Mouse (Mus musculus) forebrain, embryonic 13.5 days (tissue): Measurements from ENCODE around the gene Fgd2. TPM values are rescaled to one million over a fixed set of nuclear protein-coding genes. Genes with fewer than 3 reads are reported as not detected.
A peak's percentile ranks its signal among the peaks of the same experiment; 100 is the strongest.

Experiments
- ATAC-seq: fragments of 200-750 bp; cut with Nextera tagmentation; 2 replicates; pipeline ENCODE4 v1.8.0; 2017
- H3K27ac ChIP-seq: fragments of 300-500 bp; sonication (generic); 2 replicates; pipeline ENCODE4 v1.5.1; 2015; ENCODE audit warnings: inconsistent platforms, mild to moderate bottlenecking, moderate library complexity
- H3K27me3 ChIP-seq: fragments of 300-500 bp; sonication (generic); 2 replicates; pipeline ENCODE4 v1.6.1; 2015; ENCODE audit warnings: mild to moderate bottlenecking, inconsistent platforms
- H3K36me3 ChIP-seq: fragments of 300-500 bp; sonication (generic); 2 replicates; pipeline ENCODE4 v1.6.1; 2015; ENCODE audit warnings: mild to moderate bottlenecking, inconsistent platforms; ENCODE audit not compliant: poor library complexity, severe bottlenecking
- H3K4me1 ChIP-seq: fragments of 300-500 bp; sonication (generic); 2 replicates; pipeline ENCODE4 v1.6.1; 2015; ENCODE audit warnings: inconsistent platforms
- H3K4me2 ChIP-seq: fragments of 300-500 bp; sonication (generic); 2 replicates; pipeline ENCODE4 v1.6.1; 2015; ENCODE audit warnings: inconsistent platforms, mild to moderate bottlenecking, moderate library complexity
- H3K4me3 ChIP-seq: fragments of 300-500 bp; sonication (generic); 2 replicates; pipeline ENCODE4 v1.5.1; 2015; ENCODE audit warnings: mild to moderate bottlenecking, inconsistent platforms
- H3K9ac ChIP-seq: fragments of 300-500 bp; sonication (generic); 2 replicates; pipeline ENCODE4 v1.6.1; 2015; ENCODE audit warnings: mild to moderate bottlenecking, inconsistent platforms
- H3K9me3 ChIP-seq: fragments of 300-500 bp; sonication (generic); replicated peaks from 2 replicates; pipeline ENCODE4 v1.6.1; 2016; ENCODE audit warnings: inconsistent platforms
- WGBS: fragments of 180-500 bp; shearing (Covaris S2); methylation state at CpG from one replicate; pipeline ENCODE4 v1.1.7; 2015; 5-methylcytosine and 5-hydroxymethylcytosine counted together
- polyA plus RNA-seq: library from polyadenylated mRNA; unstranded; fragments of >200 nt; fragmentation: Nextera tagmentation; extraction: Ambion mirVana; gene quantifications from 2 replicates; pipeline ENCODE4 v1.2.1, GENCODE M21; 2015

Gene Fgd2
- polyA plus RNA-seq, 1 experiment from 2014 or later, result 2.6 TPM

DNA sequence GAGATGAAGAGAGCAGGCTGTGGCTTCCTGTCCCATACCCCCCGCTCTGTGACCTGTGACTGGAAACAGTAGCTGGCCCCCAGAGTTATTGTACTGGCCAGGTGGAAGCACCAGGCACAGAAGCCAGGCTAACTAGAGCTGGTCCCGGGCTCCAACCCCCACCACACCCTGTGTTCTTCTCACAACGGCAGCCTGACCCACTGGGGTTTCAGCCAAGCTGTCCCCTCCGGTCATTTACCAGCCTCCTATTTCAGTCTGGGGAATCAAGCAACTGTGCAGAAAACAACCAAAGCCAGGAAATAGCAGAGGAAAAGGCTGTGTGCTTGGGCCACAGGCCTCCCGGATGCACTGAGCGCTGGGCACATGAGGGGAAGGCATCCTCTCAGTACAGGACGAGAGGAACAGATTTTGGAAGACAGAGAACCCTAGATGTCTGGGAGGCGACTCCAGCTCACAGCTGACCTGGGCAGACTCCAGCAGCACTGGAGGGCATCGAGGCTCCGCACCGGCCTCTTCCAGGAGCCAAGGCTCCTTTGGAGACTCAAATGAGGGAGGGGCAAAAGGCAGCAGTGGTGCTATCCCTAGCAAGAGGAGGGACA is 21.4 kb upstream of the Fgd2 start:
- 86% methylated on average over 11 of the region's 11 CpGs for WGBS
- Histone ChIP-seq H3K4me2 (no peak overlapping the region), H3K4me1 (peaks cover 37% of the 10 kb centered on the region), H3K9me3 (no peaks in the 10 kb centered on the region), H3K36me3 (peaks cover 92% of the 10 kb centered on the region), H3K27me3 (no peaks in the 10 kb centered on the region), H3K27ac (peak overlapping the region; percentile 72), H3K9ac (no peak overlapping the region), H3K4me3 (no peak overlapping the region)
- ATAC-seq, result no peak

DNA sequence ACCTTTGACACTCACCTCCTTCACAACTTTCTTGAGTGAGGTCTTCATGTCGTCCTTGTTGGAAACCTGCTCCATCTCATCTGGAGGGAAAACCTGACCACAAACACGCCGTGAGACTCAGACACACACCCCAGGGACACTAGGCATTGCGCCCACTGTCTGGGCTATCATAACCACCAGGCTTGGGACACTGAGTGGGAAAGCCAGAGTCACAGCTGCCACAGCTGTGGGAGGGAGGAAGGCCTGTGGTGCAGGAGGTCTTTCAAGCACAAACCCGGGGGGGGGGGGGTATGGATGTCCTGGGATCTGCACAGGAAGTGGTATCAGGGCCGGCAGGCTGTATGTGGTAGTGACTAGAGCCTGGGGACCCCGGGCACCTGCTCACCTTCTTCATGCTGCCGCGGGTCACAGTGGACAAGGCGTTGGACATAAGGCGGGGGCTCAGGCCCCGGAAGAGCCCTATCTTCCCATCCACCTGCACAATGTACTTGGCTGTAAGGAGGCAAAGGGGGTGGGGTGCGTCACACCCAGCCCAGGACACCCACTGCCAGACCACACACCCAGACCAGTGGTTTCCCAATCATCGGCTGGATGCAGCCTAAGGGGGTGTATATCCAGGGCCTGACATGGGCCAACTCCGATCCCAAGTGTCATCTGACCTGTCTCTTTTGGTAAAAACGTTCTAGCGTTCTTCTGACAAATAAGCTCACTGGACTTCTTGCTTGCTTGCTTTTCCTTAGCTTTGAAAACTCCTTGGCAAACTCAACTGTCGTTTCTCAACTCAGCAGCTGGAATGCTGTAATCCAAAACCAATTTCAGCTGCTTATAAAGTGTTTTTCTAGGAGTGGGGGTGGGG is 20.1 kb upstream of the Fgd2 start:
- Histone ChIP-seq H3K36me3 (peaks cover 84% of the 10 kb centered on the region), H3K4me3 (no peak overlapping the region), H3K4me1 (peaks cover 44% of the 10 kb centered on the region), H3K4me2 (no peak overlapping the region), H3K9me3 (no peaks in the 10 kb centered on the region), H3K9ac (no peak overlapping the region), H3K27me3 (no peaks in the 10 kb centered on the region), H3K27ac (0 out of 2 replicates have a peak overlapping the region, but pooled peaks have one; percentile 77)
- 89% methylated on average over 18 of the region's 18 CpGs for WGBS
- ATAC-seq, result no peak

DNA sequence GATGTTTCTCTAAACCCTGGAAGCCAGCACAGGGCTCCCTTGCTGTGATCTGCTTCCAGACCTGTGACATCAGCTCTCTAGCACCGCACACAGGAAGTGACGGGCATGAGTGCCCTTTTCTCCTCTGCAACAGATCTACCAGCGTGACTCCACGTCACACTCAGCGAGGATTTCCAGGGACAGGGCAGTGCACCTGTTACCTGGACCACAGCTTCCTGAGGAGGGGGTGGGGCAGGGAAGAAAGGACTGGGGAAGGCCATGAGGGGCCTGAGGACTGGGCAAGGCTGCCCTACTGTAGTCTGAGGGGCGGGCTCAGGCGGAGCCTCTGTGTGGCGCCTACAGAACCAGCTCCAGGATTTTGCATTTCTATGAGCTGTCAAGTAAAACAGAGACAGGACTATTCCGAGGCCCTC is 19.1 kb upstream of the Fgd2 start:
- H3K27me3 ChIP-seq, result no peaks in the 10 kb centered on the region
- H3K9me3 ChIP-seq, result no peaks in the 10 kb centered on the region
- ATAC-seq, result peak; percentile 9; the same call in 1 of the 2 replicates
- peak overlapping the region; percentile 77 for H3K27ac ChIP-seq
- H3K4me1 ChIP-seq, result peaks cover 54% of the 10 kb centered on the region
- H3K9ac ChIP-seq, result peak overlapping the region; percentile 35; the same call in 1 of the 2 replicates
- WGBS, result 28% methylated on average over 9 of the region's 9 CpGs
- H3K36me3 ChIP-seq, result peaks cover 74% of the 10 kb centered on the region
- no peak overlapping the region for H3K4me3 ChIP-seq
- 0 out of 2 replicates have a peak overlapping the region, but pooled peaks have one; percentile 22 for H3K4me2 ChIP-seq

GRCm38 (mm10) chr17:29342010-29342910 is 18.5 kb upstream of the Fgd2 start:
- ATAC-seq, result no peak; the same call in 1 of the 2 replicates
- peak overlapping the region; percentile 77 for H3K27ac ChIP-seq
- H3K4me3 ChIP-seq, result no peak overlapping the region
- H3K27me3 ChIP-seq, result no peaks in the 10 kb centered on the region
- 57% methylated on average over 13 of the region's 13 CpGs for WGBS
- no peak overlapping the region for H3K4me2 ChIP-seq
- peak overlapping the region; percentile 35 for H3K9ac ChIP-seq
- peaks cover 68% of the 10 kb centered on the region for H3K36me3 ChIP-seq
- H3K9me3 ChIP-seq, result no peaks in the 10 kb centered on the region
- peaks cover 55% of the 10 kb centered on the region for H3K4me1 ChIP-seq

GRCm38 (mm10) chr17:29343241-29343640 is 17.5 kb upstream of the Fgd2 start:
- 91% methylated on average over 5 of the region's 5 CpGs for WGBS
- no peak for ATAC-seq
- no peaks in the 10 kb centered on the region for H3K27me3 ChIP-seq
- no peaks in the 10 kb centered on the region for H3K9me3 ChIP-seq
- peaks cover 58% of the 10 kb centered on the region for H3K36me3 ChIP-seq
- H3K4me1 ChIP-seq, result peaks cover 54% of the 10 kb centered on the region
- no peak overlapping the region for H3K4me2 ChIP-seq
- no peak overlapping the region for H3K27ac ChIP-seq
- H3K4me3 ChIP-seq, result no peak overlapping the region
- peak overlapping the region; percentile 12; the same call in 1 of the 2 replicates for H3K9ac ChIP-seq

GRCm38 (mm10) chr17:29345272-29345671 is 15.4 kb upstream of the Fgd2 start:
- peaks cover 51% of the 10 kb centered on the region for H3K4me1 ChIP-seq
- H3K9me3 ChIP-seq, result no peaks in the 10 kb centered on the region
- no peak overlapping the region for H3K27ac ChIP-seq
- peak overlapping the region; percentile 75 for H3K4me2 ChIP-seq
- H3K9ac ChIP-seq, result 0 out of 2 replicates have a peak overlapping the region, but pooled peaks have one; percentile 96
- H3K36me3 ChIP-seq, result peaks cover 38% of the 10 kb centered on the region
- no peaks in the 10 kb centered on the region for H3K27me3 ChIP-seq
- peak overlapping the region; percentile 87; the same call in 1 of the 2 replicates for H3K4me3 ChIP-seq
- WGBS, result 91% methylated on average over 12 of the region's 12 CpGs
- ATAC-seq, result no peak

GRCm38 (mm10) chr17:29346496-29347125 is 14.1 kb upstream of the Fgd2 start:
- 2% methylated on average over 11 of the region's 11 CpGs for WGBS
- peak; percentile 48 for ATAC-seq

DNA sequence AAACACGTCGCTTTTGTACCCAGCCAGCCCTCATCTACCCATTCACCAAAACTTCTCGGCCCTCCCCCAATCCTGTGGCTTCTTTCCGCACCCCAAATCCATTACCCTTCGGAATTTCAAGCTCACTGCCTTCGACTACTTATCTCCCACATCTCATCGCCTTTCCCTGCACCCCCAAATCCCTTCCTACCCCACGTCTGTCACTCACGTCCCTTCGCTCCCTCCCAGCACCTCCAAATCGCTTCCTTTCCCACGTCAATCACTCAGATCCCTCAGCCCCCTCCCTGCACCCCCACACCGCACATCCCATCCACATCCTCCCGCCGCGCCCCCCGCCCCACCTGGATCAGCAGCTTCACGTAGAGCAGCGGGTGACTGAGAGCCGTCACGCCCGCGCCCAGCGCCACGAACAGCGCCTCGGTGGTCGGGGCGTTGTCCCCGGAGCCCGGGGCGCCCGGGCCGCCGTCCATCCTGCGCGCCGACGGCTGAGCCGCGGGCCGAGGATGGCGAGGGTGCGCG is 13.5 kb upstream of the Fgd2 start:
- H3K4me1 ChIP-seq, result peaks cover 39% of the 10 kb centered on the region
- no peaks in the 10 kb centered on the region for H3K9me3 ChIP-seq
- peak overlapping the region; percentile 96 for H3K9ac ChIP-seq
- H3K36me3 ChIP-seq, result peaks cover 24% of the 10 kb centered on the region
- peak overlapping the region; percentile 87 for H3K4me3 ChIP-seq
- peak overlapping the region; percentile 75 for H3K4me2 ChIP-seq
- peak overlapping the region; percentile 92 for H3K27ac ChIP-seq
- no peak; the same call in 1 of the 2 replicates for ATAC-seq
- under 1% methylated on average over 42 of the region's 45 CpGs for WGBS
- H3K27me3 ChIP-seq, result no peaks in the 10 kb centered on the region

More at GRCm38 (mm10) chr17:29346496-29347125, 14.1 kb upstream of the Fgd2 start:
- Histone ChIP-seq H3K4me2 (peak overlapping the region; percentile 75), H3K36me3 (peaks cover 29% of the 10 kb centered on the region), H3K27ac (peak overlapping the region; percentile 92), H3K4me1 (peaks cover 44% of the 10 kb centered on the region), H3K9ac (peak overlapping the region; percentile 96), H3K27me3 (no peaks in the 10 kb centered on the region), H3K9me3 (no peaks in the 10 kb centered on the region), H3K4me3 (peak overlapping the region; percentile 87)

DNA sequence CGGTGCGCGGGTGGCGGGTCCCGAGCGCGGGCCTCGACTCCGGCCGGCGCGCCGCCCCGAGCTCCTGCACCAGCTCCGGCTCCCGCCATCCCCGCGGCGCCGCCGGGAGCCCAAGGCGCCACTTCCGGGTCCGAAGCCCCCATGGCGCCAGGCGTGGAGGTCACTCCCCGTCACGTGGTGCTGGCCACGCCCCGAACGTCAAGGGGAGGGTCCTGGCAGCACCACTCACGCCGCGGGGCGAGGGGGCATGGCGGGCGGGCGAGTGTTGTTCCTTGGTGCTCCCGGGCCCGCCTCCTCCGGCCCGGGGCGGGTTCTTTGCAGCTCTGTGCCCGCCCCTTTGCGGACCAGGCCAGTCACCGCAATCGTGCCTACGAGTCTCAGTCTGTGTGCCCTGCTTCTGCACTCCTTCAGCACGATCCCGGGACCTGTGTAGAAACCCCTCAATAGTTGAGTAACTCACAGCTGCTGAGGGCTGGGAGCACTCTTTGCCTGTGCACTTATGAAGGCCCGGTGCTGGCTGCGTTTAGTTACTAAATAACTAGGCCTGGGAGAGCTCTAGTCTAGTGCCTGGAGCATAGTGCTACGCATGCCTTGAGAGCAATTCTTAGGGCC is 13.0 kb upstream of the Fgd2 start, which contains the start of gene Mtch1:
Gene Mtch1 (minus strand): TSS at position 290 of the 612 bp plus-strand sequence.
- Histone ChIP-seq H3K4me3 (peak within 1 kb of the TSS; percentile 87), H3K9me3 (no peaks in the 10 kb centered on the region), H3K4me1 (peaks cover 33% of the 10 kb centered on the region), H3K4me2 (peak within 1 kb of the TSS; percentile 75), H3K27ac (peak within 1 kb of the TSS; percentile 92), H3K27me3 (no peaks in the 10 kb centered on the region), H3K36me3 (peaks cover 18% of the 10 kb centered on the region), H3K9ac (peak within 1 kb of the TSS; percentile 96)
- ATAC-seq, result peak; percentile 91
- 2% methylated on average over 25 of the region's 53 CpGs for whole genome bisulfite sequencing

DNA sequence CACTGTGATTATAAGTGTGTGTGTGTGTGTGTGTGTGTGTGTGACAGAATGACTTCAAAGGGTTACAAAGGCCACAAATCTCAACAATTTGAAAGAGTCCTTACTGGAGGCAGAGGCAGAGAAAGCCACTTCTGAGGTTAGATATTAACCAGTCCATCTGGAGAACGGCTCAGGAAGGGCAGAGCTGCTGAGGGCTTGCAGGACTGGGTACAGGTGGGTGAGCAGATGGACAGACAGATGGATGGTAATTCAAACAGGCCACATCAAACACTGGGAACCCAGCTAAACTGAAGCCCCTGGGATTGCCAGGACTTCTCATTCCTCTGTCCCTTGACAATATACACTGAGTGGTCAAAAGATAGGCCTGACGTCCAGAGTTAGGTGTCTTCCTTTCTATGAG is 11.7 kb upstream of the Fgd2 start:
- Histone ChIP-seq H3K9ac (0 out of 2 replicates have a peak overlapping the region, but pooled peaks have one; percentile 96), H3K36me3 (peaks cover 6% of the 10 kb centered on the region), H3K27me3 (no peaks in the 10 kb centered on the region), H3K9me3 (no peaks in the 10 kb centered on the region), H3K4me2 (no peak overlapping the region), H3K27ac (no peak overlapping the region), H3K4me3 (no peak overlapping the region), H3K4me1 (peaks cover 29% of the 10 kb centered on the region)
- 84% methylated on average over 2 of the region's 2 CpGs for WGBS
- no peak for ATAC-seq
